Mouse (Mus musculus) cerebellum, adult 9-10 months (tissue): ENCODE data around the gene Nop53.

ENCODE experiments used
- DNase-seq: peaks from one replicate; pipeline ENCODE4 v3.0.0; 2022

The Nop53 gene

GRCm38 (mm10) chr7:15955509-15955908 lies 9.6 kb upstream of the Nop53 start:
- no peak for DNase-seq

DNA sequence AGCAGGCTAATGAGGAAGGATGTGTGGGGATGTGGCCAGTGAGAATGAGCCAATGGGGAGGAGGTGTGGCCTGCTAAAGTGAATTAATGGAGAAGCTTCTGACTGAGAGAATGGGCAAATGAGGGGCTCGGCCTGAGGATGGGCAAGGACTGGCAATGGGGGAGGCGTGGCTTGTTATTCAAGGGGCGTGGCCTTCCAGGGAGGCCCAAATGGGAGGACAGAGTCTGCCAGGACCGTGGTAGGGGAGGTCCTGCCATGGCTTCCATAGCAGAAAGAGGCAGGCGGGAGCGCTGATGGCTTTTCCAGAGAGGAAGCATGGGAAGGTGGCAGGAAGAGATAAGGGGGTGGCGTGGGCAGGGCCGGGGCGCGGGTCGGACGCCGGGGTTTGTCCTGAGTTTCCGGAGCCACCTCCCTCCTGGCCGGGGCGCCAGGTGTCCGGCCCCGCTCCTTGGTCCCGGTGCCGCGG lies 9.1 kb upstream of the Nop53 start:
- DNase-seq = no peak

GRCm38 (mm10) chr7:15954436-15954835 lies 8.6 kb upstream of the Nop53 start:
- no peak for DNase-seq

- no peak for DNase-seq
Observed at GRCm38 (mm10) chr7:15953307-15954074, 7.6 kb upstream of the Nop53 start.

- no peak for DNase-seq
Observed at GRCm38 (mm10) chr7:15952416-15952815, 6.5 kb upstream of the Nop53 start.

DNA sequence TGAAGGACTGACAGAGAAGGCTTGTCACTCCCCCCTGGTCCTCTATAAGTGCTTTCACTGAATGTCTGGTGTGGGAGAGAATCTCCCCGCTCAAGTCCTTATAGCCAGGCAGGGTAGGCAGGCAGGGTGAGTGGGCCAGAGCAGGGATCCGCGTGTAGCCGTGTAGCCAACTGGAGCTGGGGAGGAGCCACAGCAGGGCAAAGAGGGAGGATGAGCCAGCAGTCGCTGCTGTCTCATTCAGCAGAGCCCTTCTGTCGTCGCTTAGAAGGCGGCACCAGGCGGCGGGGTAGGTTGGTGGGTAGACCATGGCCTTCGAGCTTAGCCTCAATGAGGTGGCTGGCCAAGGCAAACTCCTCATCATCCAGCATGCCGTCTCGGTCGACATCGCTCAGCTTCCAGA lies 4.1 kb upstream of the Nop53 start:
- DNase-seq = no peak

- DNase-seq = no peak
Observed at GRCm38 (mm10) chr7:15949216-15949790, 3.4 kb upstream of the Nop53 start.

GRCm38 (mm10) chr7:15948381-15948941 lies 2.6 kb upstream of the Nop53 start:
- DNase-seq = peak; percentile 81

DNA sequence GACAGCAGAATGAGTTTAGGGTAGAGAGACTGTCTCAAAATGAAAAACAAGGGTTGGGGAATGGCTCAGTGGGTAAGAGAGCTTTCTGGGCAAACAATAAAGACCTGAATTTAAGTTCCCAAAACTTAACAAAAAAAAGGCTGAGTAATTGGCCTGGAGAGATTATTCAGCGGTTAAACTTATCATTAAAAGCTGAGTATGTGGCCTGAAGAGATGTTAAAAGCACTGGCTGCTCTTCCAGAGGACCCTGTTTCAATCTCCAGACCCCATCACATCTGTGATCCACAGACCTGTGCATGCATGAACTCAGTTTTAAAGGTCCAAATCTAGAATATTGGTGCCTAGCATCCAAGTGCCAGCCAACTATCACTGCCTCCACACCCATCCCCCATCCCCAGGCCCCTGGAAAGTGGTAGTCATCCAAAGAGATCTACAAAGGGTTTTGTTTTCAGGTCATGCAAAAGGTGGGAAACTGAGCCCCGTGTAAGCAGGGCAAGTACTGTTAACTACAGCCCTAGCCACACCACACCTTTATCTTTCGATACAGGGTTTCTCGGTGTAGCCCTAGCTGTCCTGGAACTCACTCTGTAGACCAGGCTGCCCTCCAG lies 1.9 kb upstream of the Nop53 start:
- no peak for DNase-seq

- DNase-seq = peak; percentile 65
Observed at GRCm38 (mm10) chr7:15945211-15945610, 663 bp downstream of the Nop53 start.

- no peak for DNase-seq
Observed at GRCm38 (mm10) chr7:15944311-15944710, 1.6 kb downstream of the Nop53 start.

GRCm38 (mm10) chr7:15938621-15939020 lies 7.3 kb downstream of the Nop53 start:
- no peak for DNase-seq

- DNase-seq = no peak
Observed at GRCm38 (mm10) chr7:15937491-15937890, 8.4 kb downstream of the Nop53 start.

- no peak for DNase-seq
Observed at GRCm38 (mm10) chr7:15933437-15934359, 12.2 kb downstream of the Nop53 start.

GRCm38 (mm10) chr7:15931635-15932034 lies 14.2 kb downstream of the Nop53 start:
- no peak for DNase-seq

GRCm38 (mm10) chr7:15930543-15930942 lies 15.3 kb downstream of the Nop53 start:
- no peak for DNase-seq

- no peak for DNase-seq
Observed at GRCm38 (mm10) chr7:15929910-15930309, 16.0 kb downstream of the Nop53 start.

DNA sequence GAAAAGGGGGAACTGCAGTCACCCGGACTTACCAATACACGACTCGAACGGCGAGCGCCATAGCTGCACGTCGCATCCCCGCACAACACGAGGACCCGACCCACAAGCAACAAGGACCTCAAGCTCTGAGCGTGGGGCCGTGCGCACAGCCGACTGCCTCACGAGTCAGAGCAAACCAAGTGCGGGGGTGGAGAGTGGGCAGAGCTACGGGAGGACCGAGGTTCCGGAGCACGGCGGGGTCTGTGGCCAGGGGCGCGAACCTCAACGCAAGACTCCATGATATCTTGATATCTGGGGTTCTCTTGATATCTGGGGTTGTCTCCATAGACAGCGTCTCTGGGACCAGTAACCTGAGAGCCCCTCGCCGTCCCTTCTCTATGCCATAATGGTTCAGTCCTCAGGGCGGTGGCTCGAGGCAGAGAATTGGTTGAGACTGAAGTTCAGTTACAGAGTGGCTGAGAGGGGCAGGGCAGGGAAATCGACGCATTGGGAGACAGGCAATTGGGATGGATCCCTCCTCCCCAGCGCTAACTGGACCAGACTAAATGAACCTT lies 23.6 kb downstream of the Nop53 start, which contains the start of gene Selenow:
Gene Selenow (minus strand): TSS at position 183 of the 554 bp plus-strand sequence.
- peak; percentile 93 for DNase-seq

DNA sequence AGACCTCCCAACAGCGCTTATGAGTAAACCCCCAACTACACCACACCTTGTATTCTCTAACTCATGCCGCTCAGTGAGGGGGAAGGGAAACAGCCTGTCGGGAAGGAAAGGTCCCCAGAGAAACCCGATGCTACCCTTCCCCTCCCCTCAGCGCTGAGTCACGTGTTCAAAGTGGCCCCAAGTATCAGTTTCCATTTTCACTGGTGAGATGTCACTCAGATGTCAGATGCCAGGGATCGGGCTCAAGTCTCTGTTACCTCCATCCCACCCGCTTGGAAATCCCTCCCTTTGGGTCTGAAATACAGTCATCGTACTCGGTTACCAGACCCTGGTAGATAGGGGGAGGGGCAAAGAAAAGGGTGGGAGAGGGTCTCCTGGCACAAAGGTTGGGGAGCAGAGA lies 24.1 kb downstream of the Nop53 start:
- DNase-seq = no peak

DNA sequence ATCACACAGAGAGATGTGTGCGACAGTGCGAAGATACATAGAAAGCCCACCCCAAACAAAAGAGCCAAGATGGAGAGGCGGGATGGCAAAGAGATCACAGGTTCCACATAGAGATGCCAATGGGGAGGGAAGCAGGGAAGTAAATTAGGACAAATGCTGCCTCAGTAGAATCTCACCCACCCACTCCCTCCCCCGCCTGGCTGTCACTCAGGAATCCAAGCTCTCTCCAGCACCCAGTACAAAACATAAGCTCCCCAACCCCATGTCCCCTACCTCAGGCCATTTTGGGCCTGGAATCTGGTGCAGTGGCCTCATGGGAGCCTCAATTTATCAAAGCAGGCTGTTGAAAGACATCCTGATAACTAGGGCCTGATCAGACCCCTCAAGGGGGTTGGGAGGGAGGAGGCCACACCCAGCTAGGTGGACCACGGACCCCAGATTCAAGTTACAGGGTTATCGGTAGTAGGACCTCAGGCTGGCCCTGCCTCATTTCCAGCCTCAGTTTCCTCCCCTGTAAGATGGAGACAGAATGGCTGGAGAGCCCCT lies 25.2 kb downstream of the Nop53 start:
- no peak for DNase-seq

- DNase-seq = no peak
Observed at GRCm38 (mm10) chr7:15919947-15920346, 25.9 kb downstream of the Nop53 start.

GRCm38 (mm10) chr7:15918371-15918770 lies 27.5 kb downstream of the Nop53 start:
- DNase-seq = no peak
